Mouse (Mus musculus) heart, embryonic 12.5 days (tissue): ENCODE measurements around the gene Nxf1. TPM values are rescaled to one million over a fixed set of nuclear protein-coding genes. Genes with fewer than 3 reads are reported as not detected.
"Not testable (repeated sequence)": the region's sequence is repeated elsewhere in the genome, so short reads cannot be mapped to it uniquely, and the experiment has no call there.

Experiments
- ATAC-seq: fragments of 200-750 bp; cut with Nextera tagmentation; 2 replicates; pipeline ENCODE4 v1.8.0; 2017; ENCODE audit warnings: moderate TSS enrichment, moderate library complexity; ENCODE audit not compliant: insufficient number of reproducible peaks, low FRiP score
- H3K27ac ChIP-seq: fragments of 300-500 bp; sonication (generic); 2 replicates; pipeline ENCODE4 v1.5.1; 2016; ENCODE audit warnings: mild to moderate bottlenecking, moderate library complexity; ENCODE audit not compliant: poor library complexity, severe bottlenecking
- H3K27me3 ChIP-seq: fragments of 300-500 bp; sonication (generic); replicated peaks from 2 replicates; pipeline ENCODE4 v1.6.1; 2016; ENCODE audit warnings: mild to moderate bottlenecking, moderate library complexity
- H3K36me3 ChIP-seq: fragments of 300-500 bp; sonication (generic); 2 replicates; pipeline ENCODE4 v1.6.1; 2016; ENCODE audit warnings: mild to moderate bottlenecking, moderate library complexity
- H3K4me1 ChIP-seq: fragments of 300-500 bp; sonication (generic); replicated peaks from 2 replicates; pipeline ENCODE4 v1.6.1; 2016; ENCODE audit warnings: mild to moderate bottlenecking
- H3K4me2 ChIP-seq: fragments of 300-500 bp; sonication (generic); 2 replicates; pipeline ENCODE4 v1.6.1; 2016; ENCODE audit warnings: mild to moderate bottlenecking, moderate library complexity
- H3K4me3 ChIP-seq: fragments of 300-500 bp; sonication (generic); 2 replicates; pipeline ENCODE4 v1.5.1; 2016; ENCODE audit warnings: mild to moderate bottlenecking
- H3K9ac ChIP-seq: fragments of 300-500 bp; sonication (generic); 2 replicates; pipeline ENCODE4 v1.6.1; 2016; ENCODE audit warnings: mild to moderate bottlenecking, moderate library complexity
- H3K9me3 ChIP-seq: fragments of 300-500 bp; sonication (generic); replicated peaks from 2 replicates; pipeline ENCODE4 v1.6.1; 2016; ENCODE audit warnings: mild to moderate bottlenecking, moderate library complexity
- WGBS: fragments of 180-500 bp; shearing (Covaris S2); methylation state at CpG from one replicate; pipeline ENCODE4 v1.1.7; 2016; 5-methylcytosine and 5-hydroxymethylcytosine counted together
- polyA plus RNA-seq: library from polyadenylated mRNA; unstranded; fragments of >200 nt; fragmentation: Nextera tagmentation; extraction: Ambion mirVana; gene quantifications from 2 replicates; pipeline ENCODE4 v1.2.1, GENCODE M21; 2016

The Nxf1 gene
- polyA plus RNA-seq, 1 experiment from 2014 or later: 149 TPM

DNA sequence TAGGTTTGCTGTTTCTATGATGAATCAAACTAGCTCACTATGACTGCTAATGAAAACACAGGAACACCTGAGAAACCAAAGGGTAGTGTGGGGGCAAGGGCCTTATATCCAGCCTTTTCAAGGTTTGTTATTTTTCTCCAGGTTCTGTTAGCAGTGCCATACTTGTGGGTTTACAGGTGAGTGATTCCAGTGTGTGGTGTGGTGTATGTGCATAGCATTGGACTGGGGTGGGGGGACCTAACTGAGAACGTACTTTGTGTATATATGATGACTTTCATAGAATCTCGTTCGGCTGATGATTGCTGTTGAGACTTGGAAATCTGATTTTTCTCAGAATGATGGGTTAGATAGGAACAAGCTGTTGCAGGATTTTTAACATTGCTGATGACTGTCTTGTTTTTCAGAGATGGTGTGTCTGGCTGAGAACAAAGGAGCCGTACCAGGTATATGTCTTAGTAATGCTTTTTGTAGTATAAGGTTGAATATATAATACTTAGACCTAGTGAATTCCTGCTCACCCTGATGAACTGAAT, 31.7 kb upstream of the Nxf1 start:
- Histone ChIP-seq H3K27ac (peak overlapping the region; percentile 6; the same call in 1 of the 2 replicates), H3K27me3 (no peaks in the 10 kb centered on the region), H3K36me3 (peaks cover 27% of the 10 kb centered on the region), H3K4me1 (peaks cover 23% of the 10 kb centered on the region), H3K4me3 (peak overlapping the region; percentile 89), H3K4me2 (peak overlapping the region; percentile 83), H3K9ac (peak overlapping the region; percentile 99), H3K9me3 (no peaks in the 10 kb centered on the region)
- ATAC-seq: no peak
- 50% methylated on average over 4 of the region's 4 CpGs for WGBS

- ATAC-seq: no peak
- no peak overlapping the region for H3K9ac ChIP-seq
- 24% methylated on average over 3 of the region's 3 CpGs for WGBS
Measured at GRCm38 (mm10) chr19:8726609-8727390, 30.1 kb upstream of the Nxf1 start.

DNA sequence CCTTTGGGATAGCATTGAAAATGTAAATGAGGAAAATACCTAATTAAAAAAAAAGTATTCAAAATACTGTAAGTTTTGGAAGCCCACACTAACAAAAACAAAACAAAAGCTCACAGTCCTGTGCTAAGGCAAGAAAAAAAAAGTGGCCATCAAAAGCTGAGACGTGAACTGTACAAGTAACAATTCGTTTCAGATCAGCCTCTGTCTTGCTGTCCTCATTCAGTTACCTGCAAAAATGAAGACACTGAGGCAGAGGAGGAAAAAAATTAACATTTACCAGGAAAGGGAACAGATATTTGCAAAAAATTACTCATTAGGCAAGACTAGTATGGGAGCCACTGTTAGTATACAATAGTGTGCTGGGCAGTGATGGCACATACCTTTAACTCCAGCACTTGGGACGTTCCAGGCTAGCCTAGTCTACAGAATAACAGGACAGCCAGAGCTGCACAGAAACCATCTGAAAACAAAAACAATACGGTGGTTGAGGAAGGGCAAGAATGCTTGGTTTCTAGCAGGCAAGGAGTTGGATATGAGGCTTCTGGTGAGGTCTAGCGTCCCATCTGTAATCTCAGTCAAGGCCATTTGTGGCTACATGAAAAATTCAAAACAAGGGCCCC, 29.3 kb upstream of the Nxf1 start:
- no peaks in the 10 kb centered on the region for H3K27me3 ChIP-seq
- peaks cover 13% of the 10 kb centered on the region for H3K4me1 ChIP-seq
- WGBS: 22% methylated on average over 5 of the region's 5 CpGs
- H3K4me2 ChIP-seq: no peak overlapping the region
- no peak overlapping the region for H3K4me3 ChIP-seq
- no peak overlapping the region for H3K27ac ChIP-seq
- H3K9me3 ChIP-seq: no peaks in the 10 kb centered on the region
- peaks cover 27% of the 10 kb centered on the region for H3K36me3 ChIP-seq
- ATAC-seq: no peak
- no peak overlapping the region for H3K9ac ChIP-seq

More at GRCm38 (mm10) chr19:8726609-8727390, 30.1 kb upstream of the Nxf1 start:
- H3K27me3 ChIP-seq: no peaks in the 10 kb centered on the region
- H3K9me3 ChIP-seq: no peaks in the 10 kb centered on the region
- no peak overlapping the region for H3K4me2 ChIP-seq
- no peak overlapping the region for H3K4me3 ChIP-seq
- H3K27ac ChIP-seq: no peak overlapping the region
- H3K36me3 ChIP-seq: peaks cover 27% of the 10 kb centered on the region
- H3K4me1 ChIP-seq: peaks cover 18% of the 10 kb centered on the region

DNA sequence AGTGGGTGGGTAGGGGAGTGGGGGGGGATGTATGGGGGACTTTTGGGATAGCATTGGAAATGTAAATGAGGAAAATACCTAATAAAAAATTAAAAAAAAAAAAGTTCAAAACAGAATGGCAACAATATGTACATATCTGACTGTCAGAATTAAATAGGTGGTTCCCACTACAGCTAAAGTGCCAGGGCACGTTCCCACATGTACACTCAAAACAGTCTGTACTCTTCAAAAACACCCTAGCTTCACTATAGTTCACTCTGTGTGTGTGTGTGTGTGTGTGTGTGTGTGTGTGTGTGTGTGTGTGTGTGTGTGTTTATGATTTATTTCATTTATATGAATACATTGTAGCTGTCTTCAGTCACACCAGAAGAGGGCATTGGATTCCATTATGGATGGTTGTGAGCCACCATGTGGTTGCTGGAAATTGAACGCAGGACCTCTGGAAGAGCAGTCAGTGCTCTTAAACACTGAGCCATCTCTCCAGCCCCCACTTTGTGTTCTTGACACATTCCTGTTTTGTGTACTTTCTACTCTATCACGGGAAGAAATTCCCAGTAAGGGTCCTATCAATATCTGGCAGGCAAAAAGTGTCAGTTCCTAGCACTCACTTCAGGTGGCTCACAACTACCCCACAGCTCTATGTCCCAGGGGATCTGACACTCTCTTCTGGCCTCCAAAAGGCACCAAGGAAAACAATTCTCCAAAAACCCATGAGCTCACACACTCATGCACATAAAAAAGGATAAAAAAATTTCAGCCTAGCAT, 28.4 kb upstream of the Nxf1 start:
- not testable (repeated sequence) for H3K9ac ChIP-seq, H3K27me3 ChIP-seq, H3K27ac ChIP-seq, ATAC-seq, H3K9me3 ChIP-seq, H3K4me2 ChIP-seq, H3K4me3 ChIP-seq
- Histone ChIP-seq H3K36me3 (peaks cover 27% of the 10 kb centered on the region), H3K4me1 (peaks cover 13% of the 10 kb centered on the region)
- WGBS: 50% methylated on average over 3 of the region's 3 CpGs

GRCm38 (mm10) chr19:8734334-8734733, 22.5 kb upstream of the Nxf1 start:
- Histone ChIP-seq H3K4me3 (no peak overlapping the region), H3K4me2 (no peak overlapping the region), H3K4me1 (0 out of 2 replicates have a peak, but pooled peaks cover 8% of the 10 kb centered on the region), H3K9me3 (no peaks in the 10 kb centered on the region), H3K36me3 (peaks cover 19% of the 10 kb centered on the region), H3K9ac (no peak overlapping the region), H3K27me3 (no peaks in the 10 kb centered on the region), H3K27ac (no peak overlapping the region)
- 40% methylated on average over 3 of the region's 3 CpGs for WGBS
- ATAC-seq: no peak

DNA sequence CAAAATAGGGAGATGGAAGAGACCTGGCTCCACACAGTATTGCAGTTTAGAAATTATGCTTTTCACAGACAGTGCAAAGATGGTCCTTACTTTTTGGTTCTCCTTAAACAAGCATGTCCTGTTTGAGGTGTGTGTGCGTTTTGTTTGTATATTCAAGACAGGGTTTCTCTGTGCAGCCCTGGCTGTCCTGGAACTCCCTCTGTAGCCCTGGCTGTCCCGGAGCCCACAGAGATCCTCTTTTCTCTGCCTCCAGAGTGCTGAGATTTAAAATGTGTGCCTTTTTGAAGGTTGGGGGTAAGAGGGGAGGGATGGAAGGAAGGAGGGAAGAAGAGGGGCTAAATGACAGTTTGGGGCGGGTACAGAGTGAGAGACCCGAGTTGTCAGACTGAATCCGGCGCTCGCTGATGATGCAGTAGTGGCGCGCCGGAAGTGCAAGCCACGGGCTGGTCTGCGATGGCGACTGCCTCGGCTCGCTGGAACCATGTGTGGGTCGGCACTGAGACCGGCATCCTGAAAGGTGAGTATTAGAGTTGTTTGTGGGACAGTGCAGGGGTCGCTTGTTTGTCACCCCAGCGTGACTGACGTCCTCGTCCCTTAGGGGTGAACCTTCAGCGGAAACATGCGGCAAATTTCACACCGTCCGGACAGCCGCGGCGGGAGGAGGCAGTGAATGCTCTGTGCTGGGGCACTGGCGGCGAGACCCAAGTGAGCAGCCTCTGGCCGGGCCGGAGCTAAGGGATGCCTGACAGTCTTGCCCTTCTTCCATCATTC, 21.3 kb upstream of the Nxf1 start, which contains the start of gene Wdr74:
Gene Wdr74, plus strand, starts transcription at position 439 of the 771 bp plus-strand sequence.
- WGBS: under 1% methylated on average over 32 of the region's 32 CpGs
- H3K9ac ChIP-seq: peak within 1 kb of the TSS; percentile 77

DNA sequence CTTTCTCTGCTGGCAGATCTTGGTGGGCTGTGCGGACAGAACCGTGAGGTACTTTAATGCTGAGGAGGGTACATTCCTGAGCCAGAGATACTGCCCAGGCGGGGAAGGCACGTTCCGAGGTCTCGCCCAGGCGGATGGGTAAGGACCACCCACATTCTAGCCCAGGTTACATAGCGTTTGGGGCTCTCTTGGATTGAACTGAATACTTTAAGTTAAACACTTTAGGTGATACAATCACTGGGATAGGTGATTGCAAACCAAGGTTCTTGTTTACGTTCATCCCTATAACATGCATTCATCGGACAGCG, 20.8 kb upstream of the Nxf1 start:
- H3K27me3 ChIP-seq: no peaks in the 10 kb centered on the region
- WGBS: 2% methylated on average over 11 of the region's 11 CpGs
- H3K4me2 ChIP-seq: peak overlapping the region; percentile 99
- H3K36me3 ChIP-seq: peaks cover 32% of the 10 kb centered on the region
- peak overlapping the region; percentile 77 for H3K9ac ChIP-seq
- no peak; the same call in none of the 2 replicates for ATAC-seq
- H3K4me1 ChIP-seq: peaks cover 14% of the 10 kb centered on the region
- H3K9me3 ChIP-seq: no peaks in the 10 kb centered on the region
- H3K4me3 ChIP-seq: peak overlapping the region; percentile 87
- no peak overlapping the region; the same call in 1 of the 2 replicates for H3K27ac ChIP-seq

More for the DNA sequence above, 21.3 kb upstream of the Nxf1 start, which contains the start of gene Wdr74:
- Histone ChIP-seq H3K27me3 (no peaks in the 10 kb centered on the region), H3K36me3 (peaks cover 31% of the 10 kb centered on the region), H3K9me3 (no peaks in the 10 kb centered on the region), H3K27ac (no peak within 1 kb of the TSS; the same call in 1 of the 2 replicates), H3K4me3 (peak within 1 kb of the TSS; percentile 87), H3K4me2 (peak within 1 kb of the TSS; percentile 99), H3K4me1 (peaks cover 10% of the 10 kb centered on the region)
- ATAC-seq: peak; percentile 90

DNA sequence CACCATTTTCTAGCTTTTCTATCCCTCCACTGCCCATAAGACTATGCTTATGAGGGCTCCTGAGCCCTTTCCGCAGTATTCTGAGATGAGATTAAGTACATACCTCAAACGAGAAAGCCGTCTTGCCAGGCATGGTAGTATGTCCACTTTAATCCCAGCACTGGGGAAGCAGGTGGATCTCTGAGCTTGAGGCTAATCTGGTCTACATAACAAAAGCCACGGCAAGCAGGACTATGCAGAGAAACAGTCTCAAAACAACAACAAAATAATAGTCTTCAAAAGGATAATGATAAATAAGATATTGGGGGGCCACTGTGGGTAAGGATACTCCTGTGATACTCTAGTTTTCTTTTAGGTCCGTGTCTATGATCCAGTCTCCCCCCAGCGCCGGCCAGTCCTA, 18.0 kb upstream of the Nxf1 start:
- WGBS: 88% methylated on average over 7 of the region's 7 CpGs
- Histone ChIP-seq H3K36me3 (peaks cover 45% of the 10 kb centered on the region), H3K4me2 (no peak overlapping the region), H3K27me3 (no peaks in the 10 kb centered on the region), H3K9ac (no peak overlapping the region), H3K9me3 (no peaks in the 10 kb centered on the region), H3K4me3 (no peak overlapping the region), H3K4me1 (peaks cover 26% of the 10 kb centered on the region), H3K27ac (no peak overlapping the region)
- no peak for ATAC-seq

GRCm38 (mm10) chr19:8739646-8740045, 17.2 kb upstream of the Nxf1 start:
- H3K27ac ChIP-seq: no peak overlapping the region
- peaks cover 26% of the 10 kb centered on the region for H3K4me1 ChIP-seq
- H3K36me3 ChIP-seq: peaks cover 51% of the 10 kb centered on the region
- H3K27me3 ChIP-seq: no peaks in the 10 kb centered on the region
- no peak overlapping the region for H3K9ac ChIP-seq
- WGBS: 90% methylated on average over 6 of the region's 6 CpGs
- no peaks in the 10 kb centered on the region for H3K9me3 ChIP-seq
- H3K4me2 ChIP-seq: no peak overlapping the region
- H3K4me3 ChIP-seq: no peak overlapping the region
- ATAC-seq: no peak

DNA sequence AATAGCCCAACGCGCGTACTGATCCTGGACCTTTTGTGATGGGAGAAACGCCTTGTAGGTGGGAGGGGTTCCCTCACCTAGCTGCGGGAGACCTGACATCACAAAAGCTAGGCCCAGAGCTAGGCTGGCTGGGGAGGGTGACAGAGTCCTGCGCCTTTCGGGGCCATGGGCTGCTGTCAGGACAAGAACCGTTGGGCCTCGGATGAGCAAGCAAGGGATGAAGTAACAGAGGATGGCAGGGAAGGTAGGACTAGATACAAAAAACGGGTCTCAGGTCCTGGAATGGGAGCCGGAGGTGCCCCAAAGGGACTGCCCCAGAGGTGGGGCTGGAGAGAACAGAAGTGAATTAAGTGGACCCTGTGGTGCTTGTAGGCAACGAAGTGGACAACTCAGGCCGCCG, 16.3 kb upstream of the Nxf1 start, which contains the start of gene 1700092M07Rik:
Gene 1700092M07Rik, plus strand, starts transcription at position 116 of the 400 bp plus-strand sequence.
- peak within 1 kb of the TSS; percentile 72 for H3K4me3 ChIP-seq
- H3K4me1 ChIP-seq: peaks cover 23% of the 10 kb centered on the region
- no peaks in the 10 kb centered on the region for H3K9me3 ChIP-seq
- peak within 1 kb of the TSS; percentile 97 for H3K27ac ChIP-seq
- no peaks in the 10 kb centered on the region for H3K27me3 ChIP-seq
- peak within 1 kb of the TSS; percentile 87 for H3K9ac ChIP-seq
- peak within 1 kb of the TSS; percentile 98 for H3K4me2 ChIP-seq
- 72% methylated on average over 14 of the region's 14 CpGs for WGBS
- ATAC-seq: no peak
- peaks cover 61% of the 10 kb centered on the region for H3K36me3 ChIP-seq
